Mouse (Mus musculus): ENCODE measurements around the gene Patz1.

- TF ChIP-seq POLR2A (IDR thresholded peaks at IDR 0.05; ENCODE audit: borderline replicate concordance, control insufficient read depth, low read depth, low read length) (no peak), CTCF (IDR thresholded peaks at IDR 0.05; ENCODE audit: control insufficient read depth, insufficient read depth, low read length) (no peak)
Observed at GRCm38 (mm10) chr11:3287921-3288320, 753 bp upstream of the Patz1 start.
